Mouse (Mus musculus) limb, embryonic 11.5 days (tissue): ENCODE results near the gene Macc1. TPM values are rescaled to one million over a fixed set of nuclear protein-coding genes. Genes with fewer than 3 reads are reported as not detected.

Source experiments
- ATAC-seq: fragments of 200-750 bp; cut with Nextera tagmentation; 2 replicates; pipeline ENCODE4 v1.8.0; 2017; ENCODE audit warnings: low read depth; ENCODE audit not compliant: insufficient number of reproducible peaks, low FRiP score, low TSS enrichment
- DNase-seq: peaks from one replicate; pipeline ENCODE4 v3.0.0-alpha.2; 2015; ENCODE audit warnings: low spot score
- H3K27ac ChIP-seq: fragments of 300-500 bp; sonication (generic); replicated peaks from 2 replicates; pipeline ENCODE4 v1.5.1; 2014; ENCODE audit warnings: low read depth, mild to moderate bottlenecking, low read length
- H3K27me3 ChIP-seq: fragments of 300-500 bp; sonication (generic); 2 replicates; pipeline ENCODE4 v1.6.1; 2014; ENCODE audit warnings: mild to moderate bottlenecking, low read length, mixed read lengths; ENCODE audit not compliant: control insufficient read depth, insufficient read depth
- H3K36me3 ChIP-seq: fragments of 300-500 bp; sonication (generic); 2 replicates; pipeline ENCODE4 v1.6.1; 2014; ENCODE audit warnings: mild to moderate bottlenecking, low read length, moderate library complexity, mixed read lengths; ENCODE audit not compliant: control insufficient read depth, insufficient read depth
- H3K4me1 ChIP-seq: fragments of 300-500 bp; sonication (generic); 2 replicates; pipeline ENCODE4 v1.6.1; 2014; ENCODE audit warnings: low read length, mixed read lengths; ENCODE audit not compliant: control insufficient read depth, insufficient read depth
- H3K4me2 ChIP-seq: fragments of 300-500 bp; sonication (generic); 2 replicates; pipeline ENCODE4 v1.6.1; 2014; ENCODE audit warnings: low read depth, mild to moderate bottlenecking, moderate library complexity; ENCODE audit not compliant: severe bottlenecking
- H3K4me3 ChIP-seq: fragments of 300-500 bp; sonication (generic); 2 replicates; pipeline ENCODE4 v1.5.1; 2014; ENCODE audit warnings: low read depth, low read length
- H3K9ac ChIP-seq: fragments of 300-500 bp; sonication (generic); 2 replicates; pipeline ENCODE4 v1.6.1; 2014; ENCODE audit warnings: mild to moderate bottlenecking, low read length
- H3K9me3 ChIP-seq: fragments of 300-500 bp; sonication (generic); 2 replicates; pipeline ENCODE4 v1.6.1; 2016; ENCODE audit warnings: low read length; ENCODE audit not compliant: control insufficient read depth
- WGBS: fragments of 180-500 bp; shearing (Covaris S2); extraction: QIAGEN DNeasy Blood & Tissue Kit; methylation state at CpG from one replicate; pipeline ENCODE4 v1.1.7; 2014; 5-methylcytosine and 5-hydroxymethylcytosine counted together
- polyA plus RNA-seq: library from polyadenylated mRNA; unstranded; fragments of >200 nt; fragmentation: Nextera tagmentation; extraction: Ambion mirVana; gene quantifications from 2 replicates; pipeline ENCODE4 v1.2.1, GENCODE M21; 2014

Macc1 gene
- polyA plus RNA-seq, 1 experiment from 2014 or later: 0.61 TPM

- Histone ChIP-seq H3K27me3 (no peaks in the 10 kb centered on the region), H3K4me2 (no peak overlapping the region), H3K27ac (no peak overlapping the region), H3K4me3 (no peak overlapping the region), H3K9me3 (no peaks in the 10 kb centered on the region), H3K36me3 (no peaks in the 10 kb centered on the region), H3K9ac (no peak overlapping the region), H3K4me1 (no peaks in the 10 kb centered on the region)
- ATAC-seq (no peak), DNase-seq (no peak)
- WGBS: 62% methylated on average over 1 of the region's 1 CpGs
Measured at GRCm38 (mm10) chr12:119467656-119468055, 153.6 kb downstream of the Macc1 start.

- Histone ChIP-seq H3K4me2 (no peak overlapping the region), H3K4me3 (no peak overlapping the region), H3K4me1 (no peaks in the 10 kb centered on the region), H3K27ac (no peak overlapping the region), H3K36me3 (no peaks in the 10 kb centered on the region), H3K9me3 (no peaks in the 10 kb centered on the region), H3K9ac (no peak overlapping the region), H3K27me3 (no peaks in the 10 kb centered on the region)
- DNase-seq (no peak), ATAC-seq (no peak)
Measured at GRCm38 (mm10) chr12:119470260-119470659, 156.2 kb downstream of the Macc1 start.

DNA sequence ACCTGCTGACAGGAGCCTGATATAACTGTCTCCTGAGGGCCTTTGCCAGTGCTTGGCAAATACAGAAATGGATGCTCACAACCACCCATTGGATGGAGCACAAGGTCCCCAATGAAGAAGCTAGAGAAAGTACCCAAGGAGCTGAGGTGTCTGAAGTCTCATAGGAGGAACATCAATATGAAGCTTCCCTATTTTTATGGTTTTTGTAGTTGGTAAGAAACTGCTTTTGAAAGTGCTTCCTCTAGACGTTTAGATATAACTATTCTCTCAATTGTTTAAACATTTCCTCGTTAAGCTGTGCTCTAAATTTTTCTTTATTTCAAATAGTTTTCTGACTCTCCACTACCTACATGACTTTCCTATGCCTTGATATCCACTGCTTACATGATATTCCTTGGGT is 169.2 kb downstream of the Macc1 start:
- H3K27ac ChIP-seq: no peak overlapping the region
- WGBS: 85% methylated on average over 2 of the region's 2 CpGs
- H3K4me2 ChIP-seq: no peak overlapping the region
- DNase-seq (no peak), ATAC-seq (no peak)
- H3K4me3 ChIP-seq: no peak overlapping the region
- no peaks in the 10 kb centered on the region for H3K9me3 ChIP-seq
- no peaks in the 10 kb centered on the region for H3K4me1 ChIP-seq
- H3K9ac ChIP-seq: no peak overlapping the region
- H3K27me3 ChIP-seq: no peaks in the 10 kb centered on the region
- H3K36me3 ChIP-seq: no peaks in the 10 kb centered on the region

DNA sequence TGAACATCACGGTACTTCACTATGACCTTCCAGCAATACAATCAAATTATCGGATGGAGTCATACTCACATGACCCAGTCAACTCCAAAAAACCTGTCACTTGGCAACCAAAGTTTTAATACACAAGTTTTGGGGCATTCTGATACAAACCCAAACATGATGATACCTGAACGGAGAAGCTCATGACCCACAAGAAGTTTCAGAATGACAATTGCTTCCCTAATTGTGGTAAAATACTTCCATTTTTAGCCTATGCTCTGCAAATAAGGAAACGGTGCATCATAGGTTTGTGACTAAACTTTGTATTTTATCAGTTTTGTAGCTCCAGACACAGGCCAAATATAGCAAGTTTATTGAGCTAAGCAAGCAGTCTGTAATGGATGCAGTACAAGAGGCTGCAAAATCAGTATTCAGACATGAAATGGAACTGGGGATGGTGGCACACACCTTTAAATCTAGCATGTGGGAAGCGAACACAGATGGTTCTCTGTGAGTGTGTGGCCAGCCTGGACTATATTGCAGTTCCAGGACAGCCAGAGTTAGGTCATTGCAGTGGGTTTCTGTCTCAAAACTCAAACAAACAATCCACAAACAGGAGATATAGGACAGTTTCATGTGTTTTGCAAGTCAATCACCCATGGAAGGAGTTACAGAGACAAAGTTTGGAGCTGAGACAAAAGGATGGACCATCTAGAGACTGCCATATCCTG is 170.0 kb downstream of the Macc1 start:
- no peaks in the 10 kb centered on the region for H3K4me1 ChIP-seq
- no peaks in the 10 kb centered on the region for H3K9me3 ChIP-seq
- no peak overlapping the region for H3K9ac ChIP-seq
- no peaks in the 10 kb centered on the region for H3K27me3 ChIP-seq
- DNase-seq: no peak
- H3K36me3 ChIP-seq: no peaks in the 10 kb centered on the region
- no peak for ATAC-seq
- H3K4me3 ChIP-seq: no peak overlapping the region
- H3K4me2 ChIP-seq: no peak overlapping the region
- WGBS: 90% methylated on average over 5 of the region's 5 CpGs
- no peak overlapping the region for H3K27ac ChIP-seq

GRCm38 (mm10) chr12:119511145-119511544 is 197.1 kb downstream of the Macc1 start:
- ATAC-seq: no peak

More at GRCm38 (mm10) chr12:119511145-119511544, 197.1 kb downstream of the Macc1 start:
- no peak overlapping the region for H3K4me3 ChIP-seq
- no peaks in the 10 kb centered on the region for H3K27me3 ChIP-seq
- H3K4me1 ChIP-seq: no peaks in the 10 kb centered on the region
- no peak overlapping the region for H3K4me2 ChIP-seq
- no peak overlapping the region for H3K9ac ChIP-seq
- H3K36me3 ChIP-seq: no peaks in the 10 kb centered on the region
- H3K9me3 ChIP-seq: no peaks in the 10 kb centered on the region
- DNase-seq: no peak
- H3K27ac ChIP-seq: no peak overlapping the region

Other genes starting within 250 kb of the Macc1 start
- gene Itgb8, start 75.5 kb upstream of the Macc1 start, polyA plus RNA-seq: 5.0 and 5.2 TPM in 2 replicates